Mouse (Mus musculus): ENCODE results near the gene Acox2. TPM values are rescaled to one million over a fixed set of nuclear protein-coding genes. Genes with fewer than 3 reads are reported as not detected.
"Not testable (repeated sequence)": the region's sequence is repeated elsewhere in the genome, so short reads cannot be mapped to it uniquely, and the experiment has no call there.

Gene Acox2
- polyA plus RNA-seq (2015; fragmentation: Nextera tagmentation; extraction: Ambion mirVana): 1.3 and 4.4 TPM in 2 replicates

GRCm38 (mm10) chr14:8259166-8259565, at the start of gene Acox2:
Acox2 (minus strand) TSS chr14:8259353.
- Histone ChIP-seq H3K4me1 (replicated peaks; ENCODE audit: control insufficient read depth, insufficient read depth, low read length) (no peaks in the 10 kb centered on the region; the same call in 1 of the 2 replicates), H3K27ac (ENCODE audit: low read length) (no peak within 1 kb of the TSS), H3K4me2 (ENCODE audit: low read depth, low read length) (no peak within 1 kb of the TSS), H3K9me3 (ENCODE audit: control insufficient read depth, low read length) (no peaks in the 10 kb centered on the region), H3K4me3 (ENCODE audit: low read length) (no peak within 1 kb of the TSS), H3K36me3 (ENCODE audit: control insufficient read depth, insufficient read depth, low read length) (no peaks in the 10 kb centered on the region), H3K27me3 (ENCODE audit: control insufficient read depth, insufficient read depth, low read depth, low read length) (no peaks in the 10 kb centered on the region), H3K9ac (ENCODE audit: low read length) (no peak within 1 kb of the TSS)
- no peak for ATAC-seq (ENCODE audit: low read depth)
- WGBS: 77% methylated on average over 3 of the region's 3 CpGs

GRCm38 (mm10) chr14:8308650-8309049, 49.5 kb upstream of the Acox2 start:
- Histone ChIP-seq H3K4me1 (replicated peaks; ENCODE audit: control insufficient read depth, insufficient read depth, low read length) (peaks cover 15% of the 10 kb centered on the region), H3K27ac (ENCODE audit: low read length) (no peak overlapping the region), H3K9ac (ENCODE audit: low read length) (no peak overlapping the region), H3K36me3 (ENCODE audit: control insufficient read depth, insufficient read depth, low read length) (no peaks in the 10 kb centered on the region), H3K4me2 (ENCODE audit: low read depth, low read length) (no peak overlapping the region), H3K27me3 (ENCODE audit: control insufficient read depth, insufficient read depth, low read depth, low read length) (no peaks in the 10 kb centered on the region), H3K4me3 (ENCODE audit: low read length) (no peak overlapping the region), H3K9me3 (ENCODE audit: control insufficient read depth, low read length) (no peaks in the 10 kb centered on the region)
- no peak for ATAC-seq (ENCODE audit: low read depth)
- WGBS: 50% methylated on average over 3 of the region's 3 CpGs

GRCm38 (mm10) chr14:8306884-8307283, 47.7 kb upstream of the Acox2 start:
- Histone ChIP-seq H3K4me2 (ENCODE audit: low read depth, low read length) (no peak overlapping the region), H3K36me3 (ENCODE audit: control insufficient read depth, insufficient read depth, low read length) (no peaks in the 10 kb centered on the region), H3K27ac (ENCODE audit: low read length) (no peak overlapping the region), H3K9ac (ENCODE audit: low read length) (no peak overlapping the region), H3K4me1 (replicated peaks; ENCODE audit: control insufficient read depth, insufficient read depth, low read length) (peaks cover 22% of the 10 kb centered on the region), H3K27me3 (ENCODE audit: control insufficient read depth, insufficient read depth, low read depth, low read length) (no peaks in the 10 kb centered on the region), H3K9me3 (ENCODE audit: control insufficient read depth, low read length) (no peaks in the 10 kb centered on the region), H3K4me3 (ENCODE audit: low read length) (no peak overlapping the region)
- WGBS: 62% methylated on average over 6 of the region's 6 CpGs
- no peak for ATAC-seq (ENCODE audit: low read depth)

GRCm38 (mm10) chr14:8305014-8305413, 45.9 kb upstream of the Acox2 start:
- Histone ChIP-seq H3K4me1 (replicated peaks; ENCODE audit: control insufficient read depth, insufficient read depth, low read length) (peaks cover 21% of the 10 kb centered on the region), H3K27me3 (ENCODE audit: control insufficient read depth, insufficient read depth, low read depth, low read length) (no peaks in the 10 kb centered on the region), H3K36me3 (ENCODE audit: control insufficient read depth, insufficient read depth, low read length) (no peaks in the 10 kb centered on the region), H3K9me3 (ENCODE audit: control insufficient read depth, low read length) (no peaks in the 10 kb centered on the region), H3K27ac (ENCODE audit: low read length) (peak overlapping the region; percentile 26; the same call in 1 of the 2 replicates), H3K4me2 (ENCODE audit: low read depth, low read length) (no peak overlapping the region), H3K4me3 (ENCODE audit: low read length) (no peak overlapping the region), H3K9ac (ENCODE audit: low read length) (no peak overlapping the region)
- ATAC-seq (ENCODE audit: low read depth): peak; percentile 75
- 49% methylated on average over 3 of the region's 3 CpGs for WGBS

GRCm38 (mm10) chr14:8304082-8304481, 44.9 kb upstream of the Acox2 start:
- H3K4me3 ChIP-seq (ENCODE audit: low read length): no peak overlapping the region

GRCm38 (mm10) chr14:8302687-8303086, 43.5 kb upstream of the Acox2 start:
- no peak overlapping the region for H3K27ac ChIP-seq (ENCODE audit: low read length)
- WGBS: 15% methylated on average over 10 of the region's 10 CpGs
- H3K36me3 ChIP-seq (ENCODE audit: control insufficient read depth, insufficient read depth, low read length): no peaks in the 10 kb centered on the region
- H3K4me1 ChIP-seq (replicated peaks; ENCODE audit: control insufficient read depth, insufficient read depth, low read length): peaks cover 10% of the 10 kb centered on the region
- no peaks in the 10 kb centered on the region for H3K9me3 ChIP-seq (ENCODE audit: control insufficient read depth, low read length)
- ATAC-seq (ENCODE audit: low read depth): 0 out of 2 replicates have a peak, but pooled peaks have one; percentile 15
- no peaks in the 10 kb centered on the region for H3K27me3 ChIP-seq (ENCODE audit: control insufficient read depth, insufficient read depth, low read depth, low read length)
- no peak overlapping the region for H3K4me2 ChIP-seq (ENCODE audit: low read depth, low read length)
- no peak overlapping the region for H3K9ac ChIP-seq (ENCODE audit: low read length)
- no peak overlapping the region for H3K4me3 ChIP-seq (ENCODE audit: low read length)

More at GRCm38 (mm10) chr14:8304082-8304481, 44.9 kb upstream of the Acox2 start:
- no peak for ATAC-seq (ENCODE audit: low read depth)
- Histone ChIP-seq H3K4me2 (ENCODE audit: low read depth, low read length) (no peak overlapping the region), H3K27me3 (ENCODE audit: control insufficient read depth, insufficient read depth, low read depth, low read length) (no peaks in the 10 kb centered on the region), H3K36me3 (ENCODE audit: control insufficient read depth, insufficient read depth, low read length) (no peaks in the 10 kb centered on the region), H3K27ac (ENCODE audit: low read length) (no peak overlapping the region), H3K4me1 (replicated peaks; ENCODE audit: control insufficient read depth, insufficient read depth, low read length) (peaks cover 12% of the 10 kb centered on the region), H3K9ac (ENCODE audit: low read length) (no peak overlapping the region), H3K9me3 (ENCODE audit: control insufficient read depth, low read length) (no peaks in the 10 kb centered on the region)

GRCm38 (mm10) chr14:8300281-8300680, 41.1 kb upstream of the Acox2 start:
- Histone ChIP-seq H3K4me2 (ENCODE audit: low read depth, low read length) (no peak overlapping the region), H3K36me3 (ENCODE audit: control insufficient read depth, insufficient read depth, low read length) (no peaks in the 10 kb centered on the region), H3K4me3 (ENCODE audit: low read length) (no peak overlapping the region), H3K4me1 (replicated peaks; ENCODE audit: control insufficient read depth, insufficient read depth, low read length) (peaks cover 10% of the 10 kb centered on the region), H3K27me3 (ENCODE audit: control insufficient read depth, insufficient read depth, low read depth, low read length) (no peaks in the 10 kb centered on the region), H3K27ac (ENCODE audit: low read length) (no peak overlapping the region), H3K9ac (ENCODE audit: low read length) (no peak overlapping the region), H3K9me3 (ENCODE audit: control insufficient read depth, low read length) (no peaks in the 10 kb centered on the region)
- peak; percentile 19; the same call in 1 of the 2 replicates for ATAC-seq (ENCODE audit: low read depth)
- 26% methylated on average over 8 of the region's 8 CpGs for WGBS

GRCm38 (mm10) chr14:8297889-8298293, 38.7 kb upstream of the Acox2 start:
- Histone ChIP-seq H3K36me3 (ENCODE audit: control insufficient read depth, insufficient read depth, low read length) (no peaks in the 10 kb centered on the region), H3K4me3 (ENCODE audit: low read length) (no peak overlapping the region), H3K4me2 (ENCODE audit: low read depth, low read length) (no peak overlapping the region), H3K27ac (ENCODE audit: low read length) (no peak overlapping the region), H3K27me3 (ENCODE audit: control insufficient read depth, insufficient read depth, low read depth, low read length) (no peaks in the 10 kb centered on the region), H3K9ac (ENCODE audit: low read length) (no peak overlapping the region; the same call in 1 of the 2 replicates), H3K9me3 (ENCODE audit: control insufficient read depth, low read length) (no peaks in the 10 kb centered on the region), H3K4me1 (replicated peaks; ENCODE audit: control insufficient read depth, insufficient read depth, low read length) (peaks cover 5% of the 10 kb centered on the region; the same call in 1 of the 2 replicates)
- ATAC-seq (ENCODE audit: low read depth): peak; percentile 51; the same call in 1 of the 2 replicates
- WGBS: 46% methylated on average over 5 of the region's 5 CpGs

- Histone ChIP-seq H3K36me3 (ENCODE audit: control insufficient read depth, insufficient read depth, low read length) (no peaks in the 10 kb centered on the region), H3K27me3 (ENCODE audit: control insufficient read depth, insufficient read depth, low read depth, low read length) (no peaks in the 10 kb centered on the region), H3K4me1 (replicated peaks; ENCODE audit: control insufficient read depth, insufficient read depth, low read length) (no peaks in the 10 kb centered on the region; the same call in 1 of the 2 replicates), H3K4me2 (ENCODE audit: low read depth, low read length) (no peak overlapping the region), H3K4me3 (ENCODE audit: low read length) (no peak overlapping the region), H3K9ac (ENCODE audit: low read length) (no peak overlapping the region), H3K27ac (ENCODE audit: low read length) (no peak overlapping the region), H3K9me3 (ENCODE audit: control insufficient read depth, low read length) (0 out of 2 replicates have a peak, but pooled peaks cover 3% of the 10 kb centered on the region)
- WGBS: 62% methylated on average over 1 of the region's 1 CpGs
- no peak for ATAC-seq (ENCODE audit: low read depth)
Measured at GRCm38 (mm10) chr14:8294257-8294656, 35.1 kb upstream of the Acox2 start.

- H3K9me3 ChIP-seq (ENCODE audit: control insufficient read depth, low read length); H3K4me1 ChIP-seq (replicated peaks; ENCODE audit: control insufficient read depth, insufficient read depth, low read length); H3K27ac ChIP-seq (ENCODE audit: low read length); H3K36me3 ChIP-seq (ENCODE audit: control insufficient read depth, insufficient read depth, low read length); H3K4me2 ChIP-seq (ENCODE audit: low read depth, low read length); H3K4me3 ChIP-seq (ENCODE audit: low read length); H3K27me3 ChIP-seq (ENCODE audit: control insufficient read depth, insufficient read depth, low read depth, low read length); H3K9ac ChIP-seq (ENCODE audit: low read length): not testable (repeated sequence)
- 79% methylated on average over 5 of the region's 5 CpGs for WGBS
- peak; percentile 65 for ATAC-seq (ENCODE audit: low read depth)
Measured at GRCm38 (mm10) chr14:8286595-8286994, 27.4 kb upstream of the Acox2 start.
